Mouse (Mus musculus) heart, embryonic 15.5 days (tissue): ENCODE data around the gene Jup. TPM values are rescaled to one million over a fixed set of nuclear protein-coding genes. Genes with fewer than 3 reads are reported as not detected.

Experiments used
- ATAC-seq: fragments of 200-750 bp; cut with Nextera tagmentation; replicated peaks from 2 replicates; pipeline ENCODE4 v1.8.0; 2017; ENCODE audit warnings: low read depth, moderate TSS enrichment; ENCODE audit not compliant: insufficient number of reproducible peaks, insufficient read depth, low FRiP score
- H3K27ac ChIP-seq: fragments of 300-500 bp; sonication (generic); 2 replicates; pipeline ENCODE4 v1.5.1; 2015; ENCODE audit warnings: mild to moderate bottlenecking, inconsistent platforms
- H3K27me3 ChIP-seq: fragments of 300-500 bp; sonication (generic); 2 replicates; pipeline ENCODE4 v1.6.1; 2015; ENCODE audit warnings: inconsistent platforms
- H3K36me3 ChIP-seq: fragments of 300-500 bp; sonication (generic); 2 replicates; pipeline ENCODE4 v1.6.1; 2015; ENCODE audit warnings: mild to moderate bottlenecking, inconsistent platforms
- H3K4me1 ChIP-seq: fragments of 300-500 bp; sonication (generic); replicated peaks from 2 replicates; pipeline ENCODE4 v1.6.1; 2015; ENCODE audit warnings: inconsistent platforms
- H3K4me2 ChIP-seq: fragments of 300-500 bp; sonication (generic); 2 replicates; pipeline ENCODE4 v1.6.1; 2015; ENCODE audit warnings: inconsistent platforms, mild to moderate bottlenecking, moderate library complexity
- H3K4me3 ChIP-seq: fragments of 300-500 bp; sonication (generic); 2 replicates; pipeline ENCODE4 v1.5.1; 2015; ENCODE audit warnings: mild to moderate bottlenecking, inconsistent platforms
- H3K9ac ChIP-seq: fragments of 300-500 bp; sonication (generic); 2 replicates; pipeline ENCODE4 v1.6.1; 2015; ENCODE audit warnings: mild to moderate bottlenecking, inconsistent platforms
- H3K9me3 ChIP-seq: fragments of 300-500 bp; sonication (generic); replicated peaks from 2 replicates; pipeline ENCODE4 v1.6.1; 2016; ENCODE audit warnings: inconsistent platforms
- WGBS: fragments of 180-500 bp; shearing (Covaris S2); methylation state at CpG from one replicate; pipeline ENCODE4 v1.1.7; 2015; ENCODE audit warnings: mixed read lengths; 5-methylcytosine and 5-hydroxymethylcytosine counted together
- polyA plus RNA-seq: library from polyadenylated mRNA; unstranded; fragments of >200 nt; fragmentation: Nextera tagmentation; extraction: Ambion mirVana; gene quantifications from 2 replicates; pipeline ENCODE4 v1.2.1, GENCODE M21; 2015

The Jup gene
- polyA plus RNA-seq, result 117 and 140 TPM in 2 replicates

GRCm38 (mm10) chr11:100397600-100398389 lies at the start of gene Jup:
Jup (minus strand) TSS chr11:100397763.
- no peaks in the 10 kb centered on the region for H3K9me3 ChIP-seq
- peak within 1 kb of the TSS; percentile 86 for H3K9ac ChIP-seq
- H3K36me3 ChIP-seq, result no peaks in the 10 kb centered on the region
- peak; percentile 96 for ATAC-seq
- H3K4me1 ChIP-seq, result peaks cover 76% of the 10 kb centered on the region
- H3K27ac ChIP-seq, result peak within 1 kb of the TSS; percentile 87
- no peaks in the 10 kb centered on the region for H3K27me3 ChIP-seq
- 2% methylated on average over 37 of the region's 37 CpGs for WGBS
- peak within 1 kb of the TSS; percentile 73 for H3K4me3 ChIP-seq
- H3K4me2 ChIP-seq, result peak within 1 kb of the TSS; percentile 81

- Histone ChIP-seq H3K4me3 (no peak overlapping the region), H3K4me1 (peaks cover 14% of the 10 kb centered on the region), H3K36me3 (peaks cover 3% of the 10 kb centered on the region; the same call in 1 of the 2 replicates), H3K9me3 (no peaks in the 10 kb centered on the region), H3K27ac (no peak overlapping the region), H3K9ac (no peak overlapping the region), H3K27me3 (no peaks in the 10 kb centered on the region), H3K4me2 (no peak overlapping the region)
- ATAC-seq, result no peak
- 86% methylated on average over 6 of the region's 6 CpGs for WGBS
These were observed 45.1 kb upstream of the Jup start for GRCm38 (mm10) chr11:100442625-100443024.

- ATAC-seq, result no peak
- H3K9ac ChIP-seq, result peak within 1 kb of the TSS; percentile 81
- H3K4me1 ChIP-seq, result peaks cover 14% of the 10 kb centered on the region
- peak within 1 kb of the TSS; percentile 75 for H3K4me2 ChIP-seq
- H3K9me3 ChIP-seq, result no peaks in the 10 kb centered on the region
- H3K36me3 ChIP-seq, result peaks cover 8% of the 10 kb centered on the region; the same call in 1 of the 2 replicates
- H3K27me3 ChIP-seq, result no peaks in the 10 kb centered on the region
- H3K4me3 ChIP-seq, result peak within 1 kb of the TSS; percentile 69
- H3K27ac ChIP-seq, result peak within 1 kb of the TSS; percentile 50
- 83% methylated on average over 8 of the region's 8 CpGs for WGBS
These were observed 44.2 kb upstream of the Jup start, which contains the start of the genes Nt5c3b and Klhl10 for GRCm38 (mm10) chr11:100441797-100442196. Nt5c3b (minus strand) TSS chr11:100441808. Klhl10 (plus strand) TSS chr11:100441917.

- H3K27ac ChIP-seq, result peak overlapping the region; percentile 50
- H3K27me3 ChIP-seq, result no peaks in the 10 kb centered on the region
- H3K4me1 ChIP-seq, result peaks cover 14% of the 10 kb centered on the region
- H3K36me3 ChIP-seq, result peaks cover 16% of the 10 kb centered on the region; the same call in 1 of the 2 replicates
- WGBS, result 1% methylated on average over 52 of the region's 52 CpGs
- H3K9me3 ChIP-seq, result no peaks in the 10 kb centered on the region
- peak; percentile 95 for ATAC-seq
- peak overlapping the region; percentile 69 for H3K4me3 ChIP-seq
- peak overlapping the region; percentile 75 for H3K4me2 ChIP-seq
- H3K9ac ChIP-seq, result peak overlapping the region; percentile 81
These were observed 43.3 kb upstream of the Jup start for GRCm38 (mm10) chr11:100440691-100441522.

GRCm38 (mm10) chr11:100437901-100438300 lies 40.3 kb upstream of the Jup start:
- peaks cover 14% of the 10 kb centered on the region for H3K4me1 ChIP-seq
- 91% methylated on average over 1 of the region's 1 CpGs for WGBS
- H3K4me3 ChIP-seq, result no peak overlapping the region
- ATAC-seq, result no peak
- no peaks in the 10 kb centered on the region for H3K9me3 ChIP-seq
- no peak overlapping the region for H3K4me2 ChIP-seq
- no peak overlapping the region for H3K9ac ChIP-seq
- H3K27ac ChIP-seq, result no peak overlapping the region
- peaks cover 22% of the 10 kb centered on the region for H3K36me3 ChIP-seq
- no peaks in the 10 kb centered on the region for H3K27me3 ChIP-seq

- H3K27ac ChIP-seq, result no peak overlapping the region
- no peaks in the 10 kb centered on the region for H3K9me3 ChIP-seq
- H3K9ac ChIP-seq, result no peak overlapping the region
- H3K4me2 ChIP-seq, result no peak overlapping the region
- no peaks in the 10 kb centered on the region for H3K27me3 ChIP-seq
- no peak overlapping the region for H3K4me3 ChIP-seq
- 85% methylated on average over 9 of the region's 9 CpGs for WGBS
- ATAC-seq, result no peak
- H3K4me1 ChIP-seq, result peaks cover 18% of the 10 kb centered on the region
- H3K36me3 ChIP-seq, result peaks cover 22% of the 10 kb centered on the region
These were observed 38.2 kb upstream of the Jup start for GRCm38 (mm10) chr11:100435678-100436246.

- Histone ChIP-seq H3K4me2 (no peak overlapping the region), H3K4me3 (no peak overlapping the region), H3K9ac (no peak overlapping the region), H3K27me3 (no peaks in the 10 kb centered on the region), H3K27ac (no peak overlapping the region), H3K4me1 (peaks cover 37% of the 10 kb centered on the region), H3K9me3 (no peaks in the 10 kb centered on the region), H3K36me3 (peaks cover 16% of the 10 kb centered on the region)
- WGBS, result 77% methylated on average over 5 of the region's 5 CpGs
- ATAC-seq, result no peak
These were observed 34.4 kb upstream of the Jup start for GRCm38 (mm10) chr11:100432002-100432401.

- Histone ChIP-seq H3K4me3 (no peak overlapping the region), H3K27me3 (no peaks in the 10 kb centered on the region), H3K9me3 (no peaks in the 10 kb centered on the region), H3K36me3 (peaks cover 4% of the 10 kb centered on the region), H3K9ac (no peak overlapping the region), H3K27ac (peak overlapping the region; percentile 82), H3K4me1 (peaks cover 49% of the 10 kb centered on the region), H3K4me2 (no peak overlapping the region)
- peak; percentile 57; the same call in 1 of the 2 replicates for ATAC-seq
- WGBS, result 50% methylated on average over 7 of the region's 7 CpGs
These were observed 32.5 kb upstream of the Jup start for GRCm38 (mm10) chr11:100430052-100430451.

- peaks cover 49% of the 10 kb centered on the region for H3K4me1 ChIP-seq
- WGBS, result 20% methylated on average over 9 of the region's 9 CpGs
- H3K36me3 ChIP-seq, result 0 out of 2 replicates have a peak, but pooled peaks cover 3% of the 10 kb centered on the region
- H3K4me2 ChIP-seq, result no peak overlapping the region
- peak overlapping the region; percentile 82 for H3K27ac ChIP-seq
- ATAC-seq, result peak; percentile 56
- peak overlapping the region; percentile 26; the same call in 1 of the 2 replicates for H3K9ac ChIP-seq
- no peaks in the 10 kb centered on the region for H3K27me3 ChIP-seq
- no peak overlapping the region for H3K4me3 ChIP-seq
- no peaks in the 10 kb centered on the region for H3K9me3 ChIP-seq
These were observed 31.1 kb upstream of the Jup start for GRCm38 (mm10) chr11:100428612-100429199.

GRCm38 (mm10) chr11:100426820-100427219 lies 29.3 kb upstream of the Jup start:
- Histone ChIP-seq H3K27me3 (no peaks in the 10 kb centered on the region), H3K9ac (no peak overlapping the region), H3K27ac (no peak overlapping the region), H3K4me3 (no peak overlapping the region), H3K9me3 (no peaks in the 10 kb centered on the region), H3K4me2 (no peak overlapping the region), H3K4me1 (peaks cover 45% of the 10 kb centered on the region), H3K36me3 (peaks cover 17% of the 10 kb centered on the region; the same call in 1 of the 2 replicates)
- no peak for ATAC-seq
- 80% methylated on average over 3 of the region's 3 CpGs for WGBS
